Mouse (Mus musculus) cortical plate, adult 2 months (tissue): Measurements from ENCODE around the gene Tmem114. TPM values are rescaled to one million over a fixed set of nuclear protein-coding genes. Genes with fewer than 3 reads are reported as not detected.

Experiments used
- H3K27ac ChIP-seq: fragments of 200-500 bp; 2 replicates; pipeline ENCODE4 v1.5.1; 2012; ENCODE audit warnings: low read length, control low read depth, inconsistent platforms; ENCODE audit not compliant: insufficient read depth
- H3K4me1 ChIP-seq: fragments of 200-500 bp; 2 replicates; pipeline ENCODE4 v1.6.1; 2011; ENCODE audit warnings: low read length; ENCODE audit not compliant: control insufficient read depth, insufficient read depth
- H3K4me3 ChIP-seq: fragments of 200-500 bp; 2 replicates; pipeline ENCODE4 v1.5.1; 2011; ENCODE audit warnings: mild to moderate bottlenecking, low read length, control low read depth; ENCODE audit not compliant: insufficient read depth
- CTCF ChIP-seq: fragments of 200-500 bp; IDR thresholded peaks from 2 replicates; pipeline ENCODE4 v1.5.1; 2011; ENCODE audit warnings: mild to moderate bottlenecking, control low read depth, low read length; ENCODE audit not compliant: insufficient read depth; ENCODE audit errors: extremely low read depth
- POLR2A ChIP-seq: fragments of 200-500 bp; IDR thresholded peaks from 2 replicates; pipeline ENCODE4 v1.6.1; 2011; ENCODE audit warnings: mild to moderate bottlenecking, low read length, control low read depth; ENCODE audit not compliant: insufficient read depth; ENCODE audit errors: extremely low read depth
- polyA plus RNA-seq: library from polyadenylated mRNA; depleted of rRNA; stranded (reverse); fragments of >200 nt; gene quantifications from 2 replicates; pipeline ENCODE4 v1.2.3, GENCODE M21; 2012; rRNA removed

Gene Tmem114
- polyA plus RNA-seq = 1.5 and 2.2 TPM in 2 replicates

- Histone ChIP-seq H3K27ac (no peak within 1 kb of the TSS), H3K4me3 (peak within 1 kb of the TSS; percentile 17), H3K4me1 (no peaks in the 10 kb centered on the region)
- no peak for TF ChIP-seq CTCF
- no peak for TF ChIP-seq POLR2A
These were observed at the start of gene Tmem114 for GRCm38 (mm10) chr16:8424971-8425330. TSS of gene Tmem114 (minus strand) at chr16:8425136.

- Histone ChIP-seq H3K4me1 (no peaks in the 10 kb centered on the region), H3K27ac (no peak within 1 kb of the TSS), H3K4me3 (peak within 1 kb of the TSS; percentile 61)
- TF ChIP-seq CTCF (no peak), POLR2A (peak; percentile 61; the same call in 1 of the 2 replicates)
These were observed 45.9 kb upstream of the Tmem114 start, which contains the start of gene Mettl22 for GRCm38 (mm10) chr16:8470603-8471481. TSS of gene Mettl22 (plus strand) at chr16:8470788.

DNA sequence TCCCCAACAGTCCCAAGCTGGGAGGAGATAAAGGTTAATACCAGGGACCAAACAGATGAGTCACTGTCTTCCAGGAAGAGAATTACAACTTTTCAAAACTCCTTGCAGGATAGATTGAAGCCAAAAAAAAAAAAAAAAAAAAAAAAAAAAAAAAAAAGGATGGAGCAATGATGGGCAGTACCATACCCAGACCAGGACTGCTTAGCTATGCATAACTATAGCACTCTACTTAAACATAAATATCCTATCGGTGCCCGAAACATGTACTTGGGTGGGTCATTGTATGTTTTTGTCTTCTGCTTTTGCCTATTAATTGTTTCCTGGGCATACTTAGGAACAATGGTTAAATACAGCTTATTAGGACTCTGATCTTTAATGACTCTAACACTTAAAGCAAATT lies 45.2 kb upstream of the Tmem114 start:
- Histone ChIP-seq H3K4me1 (no peaks in the 10 kb centered on the region), H3K27ac (no peak overlapping the region), H3K4me3 (peak overlapping the region; percentile 61; the same call in 1 of the 2 replicates)
- no peak for TF ChIP-seq CTCF
- TF ChIP-seq POLR2A = no peak

GRCm38 (mm10) chr16:8459098-8459497 lies 34.2 kb upstream of the Tmem114 start:
- no peak overlapping the region for H3K4me3 ChIP-seq
- H3K27ac ChIP-seq = no peak overlapping the region
- H3K4me1 ChIP-seq = no peaks in the 10 kb centered on the region
- TF ChIP-seq CTCF (peak; percentile 91), POLR2A (no peak)

- Histone ChIP-seq H3K4me1 (no peaks in the 10 kb centered on the region), H3K27ac (no peak overlapping the region), H3K4me3 (no peak overlapping the region)
- TF ChIP-seq CTCF = no peak
- no peak for TF ChIP-seq POLR2A
These were observed 33.5 kb upstream of the Tmem114 start for GRCm38 (mm10) chr16:8458391-8458790.

DNA sequence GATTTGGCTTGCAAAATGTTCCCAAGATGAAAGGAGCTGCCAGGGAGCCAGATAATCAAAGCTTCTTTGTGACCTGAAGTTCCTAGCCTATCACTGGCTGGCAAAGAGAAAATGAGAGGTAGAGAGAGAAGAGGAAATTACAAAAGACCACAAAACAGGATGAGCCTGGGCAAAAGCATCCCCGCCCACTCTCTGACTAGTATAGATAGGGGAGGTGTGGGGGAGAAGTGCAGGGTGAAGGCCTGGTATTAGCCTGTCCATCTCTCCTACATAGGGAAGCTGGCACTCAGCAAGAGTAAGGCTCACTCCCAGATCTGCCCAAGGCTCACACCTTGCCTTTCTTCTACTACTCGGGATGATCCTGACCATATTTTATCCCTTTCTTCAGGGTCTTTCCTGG lies 30.3 kb upstream of the Tmem114 start:
- Histone ChIP-seq H3K27ac (no peak overlapping the region), H3K4me3 (no peak overlapping the region), H3K4me1 (no peaks in the 10 kb centered on the region)
- TF ChIP-seq CTCF (no peak), POLR2A (no peak)

DNA sequence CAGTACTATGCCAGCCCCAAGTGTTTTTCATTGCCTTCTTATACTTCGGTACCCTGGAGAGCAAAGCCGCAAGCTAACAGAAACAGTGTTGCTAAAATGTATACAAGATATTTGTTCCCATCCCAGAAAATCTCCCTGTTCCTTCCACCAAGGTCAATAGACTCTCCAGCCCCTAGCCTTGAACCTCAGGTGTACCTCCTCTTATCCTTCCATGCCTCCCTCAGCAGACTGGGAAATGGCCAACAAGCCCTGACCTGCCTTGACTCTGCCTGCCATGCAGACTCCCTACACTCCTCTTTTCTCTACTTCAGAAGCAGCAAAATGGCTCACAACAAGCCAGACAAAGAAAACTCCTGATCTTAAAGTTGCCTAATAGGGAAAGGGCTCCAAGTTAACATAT lies 28.4 kb upstream of the Tmem114 start:
- no peak overlapping the region for H3K4me3 ChIP-seq
- no peak overlapping the region for H3K27ac ChIP-seq
- H3K4me1 ChIP-seq = no peaks in the 10 kb centered on the region
- no peak for TF ChIP-seq CTCF
- no peak for TF ChIP-seq POLR2A

DNA sequence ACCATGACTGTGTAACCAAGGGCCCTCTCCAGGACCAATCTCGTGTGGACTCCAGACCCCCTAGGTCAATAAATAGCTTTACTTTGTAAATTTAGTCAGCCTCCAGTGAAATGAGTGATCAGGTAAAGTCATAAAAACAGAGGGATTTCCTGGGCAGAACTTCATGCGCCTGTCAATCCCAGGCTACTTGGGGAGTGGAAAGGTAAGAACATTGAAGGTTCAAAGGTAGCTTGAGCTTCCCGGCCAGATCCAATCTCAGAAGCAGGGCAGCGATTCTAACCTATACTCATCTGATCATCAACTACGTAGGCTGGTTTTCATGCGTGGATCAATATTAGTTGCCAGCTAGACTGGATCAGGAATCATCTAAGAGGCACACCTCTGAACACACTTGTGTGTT lies 21.3 kb upstream of the Tmem114 start:
- Histone ChIP-seq H3K4me3 (no peak overlapping the region), H3K4me1 (no peaks in the 10 kb centered on the region), H3K27ac (no peak overlapping the region)
- TF ChIP-seq POLR2A (no peak), CTCF (no peak)

DNA sequence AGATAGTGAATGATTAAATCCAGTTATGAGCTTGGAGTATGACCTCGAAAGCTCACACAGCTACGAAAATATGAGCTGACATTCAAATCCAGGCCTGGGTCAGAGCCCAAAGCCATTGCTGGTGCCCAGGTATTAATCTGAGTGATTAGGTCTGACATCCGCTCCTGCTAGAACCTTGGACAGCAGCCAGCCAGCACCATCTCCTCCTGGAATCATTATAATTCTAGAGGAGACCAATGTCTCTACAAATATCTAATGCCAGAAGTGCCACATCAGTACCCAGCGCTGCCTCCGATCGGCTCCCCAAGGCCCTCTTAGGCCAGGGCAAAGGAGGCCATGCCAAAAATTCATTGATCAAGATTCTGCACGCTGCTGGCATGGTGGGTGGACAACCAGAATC lies 20.0 kb upstream of the Tmem114 start:
- no peaks in the 10 kb centered on the region for H3K4me1 ChIP-seq
- no peak overlapping the region for H3K4me3 ChIP-seq
- no peak overlapping the region for H3K27ac ChIP-seq
- TF ChIP-seq POLR2A (no peak), CTCF (no peak)

- H3K27ac ChIP-seq = no peak overlapping the region
- TF ChIP-seq CTCF (no peak), POLR2A (no peak)
- no peak overlapping the region for H3K4me3 ChIP-seq
- no peaks in the 10 kb centered on the region for H3K4me1 ChIP-seq
These were observed 7.7 kb upstream of the Tmem114 start for GRCm38 (mm10) chr16:8432616-8433015.

DNA sequence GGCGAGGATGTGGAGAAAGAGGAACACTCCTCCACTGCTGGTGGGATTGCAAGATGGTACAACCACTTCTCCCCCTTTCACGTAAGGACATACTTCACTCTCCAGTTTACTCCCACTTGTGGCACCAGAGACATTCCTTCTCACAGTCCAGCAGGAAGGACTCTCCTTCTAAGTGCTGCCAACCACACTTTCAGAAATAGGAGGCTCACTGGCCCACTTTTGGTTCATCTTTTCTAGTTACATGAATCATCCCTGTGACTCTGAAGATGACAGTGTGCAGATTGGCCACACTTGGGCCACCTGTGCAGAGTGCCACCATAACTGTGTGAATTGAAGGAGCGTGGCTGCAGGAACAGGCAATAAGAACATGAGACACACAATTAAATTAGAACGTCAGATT lies 4.6 kb upstream of the Tmem114 start:
- no peak for TF ChIP-seq POLR2A
- no peak for TF ChIP-seq CTCF
- no peaks in the 10 kb centered on the region for H3K4me1 ChIP-seq
- H3K27ac ChIP-seq = no peak overlapping the region
- no peak overlapping the region for H3K4me3 ChIP-seq
